Mouse (Mus musculus): ENCODE results near the gene Cnih1. TPM values are rescaled to one million over a fixed set of nuclear protein-coding genes. Genes with fewer than 3 reads are reported as not detected.

Cnih1 gene
- polyA plus RNA-seq (2015; fragmentation: Nextera tagmentation; extraction: Ambion mirVana) = 151 and 153 TPM in 2 replicates

DNA sequence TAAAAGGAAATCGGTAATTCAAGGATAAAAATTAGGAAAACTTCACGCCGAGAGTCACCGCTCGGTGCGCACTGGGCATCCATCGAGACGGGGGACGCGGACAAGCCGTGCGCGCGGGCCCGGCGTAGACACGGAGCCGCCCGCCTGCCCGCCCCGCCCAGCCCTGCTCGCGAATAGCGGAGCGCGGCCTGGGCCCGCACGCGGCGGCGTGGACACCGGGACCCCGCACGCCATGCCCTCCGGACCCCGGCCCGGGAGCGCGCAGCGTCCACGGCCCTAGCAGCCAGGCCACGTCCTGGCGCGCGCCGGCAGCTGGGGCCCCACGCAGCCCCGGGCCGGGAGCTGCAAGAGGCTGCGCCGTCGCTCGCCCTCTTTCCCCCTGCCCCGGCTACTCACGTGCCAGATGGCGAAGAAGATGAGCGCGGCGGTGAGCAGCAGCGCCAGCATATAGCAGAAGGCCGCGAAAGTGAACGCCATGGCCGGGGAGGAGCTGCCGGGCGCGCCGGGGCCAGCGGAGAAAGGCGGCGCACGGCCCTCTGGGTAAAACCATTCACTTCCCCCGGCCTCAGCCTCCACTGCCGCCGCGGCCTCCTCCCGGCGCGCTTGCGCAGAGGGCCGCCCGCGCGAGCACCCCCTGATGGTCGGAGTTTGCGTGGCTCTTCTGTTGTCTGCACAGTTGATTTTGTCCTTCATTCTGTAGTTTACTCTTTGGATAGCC, at the start of gene Cnih1:
Gene Cnih1, minus strand, starts transcription at position 625 of the 718 bp plus-strand sequence.
- H3K9ac ChIP-seq (ENCODE audit: low read depth, low read length) = peak within 1 kb of the TSS; percentile 96
- TF ChIP-seq CTCF (IDR thresholded peaks at IDR 0.05; ENCODE audit: low read depth) = peak; percentile 92
- H3K27ac ChIP-seq (ENCODE audit: low read depth, low read length) = peak within 1 kb of the TSS; percentile 98
- no peaks in the 10 kb centered on the region for H3K9me3 ChIP-seq (ENCODE audit: control insufficient read depth)
- ATAC-seq = peak; percentile 95
- H3K4me1 ChIP-seq (replicated peaks; ENCODE audit: control insufficient read depth, insufficient read depth, low read length) = peaks cover 9% of the 10 kb centered on the region
- WGBS = under 1% methylated on average over 58 of the region's 86 CpGs
- H3K4me2 ChIP-seq (replicated peaks; ENCODE audit: low read depth) = peak within 1 kb of the TSS; percentile 72
- H3K36me3 ChIP-seq (ENCODE audit: control insufficient read depth, insufficient read depth) = no peaks in the 10 kb centered on the region; the same call in 1 of the 2 replicates
- no peaks in the 10 kb centered on the region for H3K27me3 ChIP-seq (replicated peaks; ENCODE audit: control insufficient read depth, insufficient read depth, low read length)
- H3K4me3 ChIP-seq (ENCODE audit: low read depth, low read length) = peak within 1 kb of the TSS; percentile 90

DNA sequence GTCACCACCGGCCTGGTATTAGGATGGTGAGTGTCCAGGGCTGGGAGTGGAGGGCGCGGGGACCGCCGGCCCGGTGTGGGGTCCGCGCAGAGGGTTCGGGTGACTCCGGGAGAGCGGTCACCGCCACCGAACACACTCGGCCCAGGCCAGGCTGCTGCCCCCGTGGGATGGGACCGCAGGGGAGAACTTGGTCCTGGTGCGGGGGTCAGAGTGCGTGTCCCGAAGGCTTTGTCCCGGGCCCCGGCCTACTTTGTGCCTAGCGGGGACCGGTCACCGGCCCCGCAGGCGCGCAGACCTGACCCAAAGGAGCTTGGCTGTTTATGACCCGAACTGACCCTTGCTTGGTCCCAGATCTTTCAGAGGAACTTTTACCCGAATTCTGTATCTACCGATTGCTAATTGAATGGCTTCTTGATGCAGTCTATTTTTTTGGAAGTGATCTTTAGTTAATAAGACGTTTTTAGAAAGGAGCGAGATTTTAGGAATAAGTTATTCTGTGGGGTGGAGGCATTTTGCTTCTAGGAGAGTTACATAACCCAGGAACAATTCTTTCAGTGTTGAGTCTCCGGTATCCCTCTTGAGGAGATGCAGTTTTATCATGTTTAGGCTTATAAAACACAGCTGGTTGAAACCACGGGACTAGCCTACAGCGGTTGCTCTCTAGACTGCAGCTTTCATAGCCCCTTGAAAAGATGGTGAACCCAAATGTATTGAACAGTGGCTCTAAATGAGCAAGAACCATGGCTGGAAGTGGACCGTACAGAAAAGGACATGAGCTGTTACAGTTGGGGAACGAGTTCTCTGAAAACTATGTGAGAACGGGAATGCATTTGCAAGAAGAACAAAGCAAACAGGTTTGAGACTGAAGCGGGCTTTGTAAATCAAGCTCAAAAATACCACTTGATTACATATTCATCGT, 44.4 kb upstream of the Cnih1 start:
- Histone ChIP-seq H3K4me1 (replicated peaks; ENCODE audit: control insufficient read depth, insufficient read depth, low read length) (no peaks in the 10 kb centered on the region), H3K27ac (ENCODE audit: low read depth, low read length) (peak overlapping the region; percentile 50; the same call in 1 of the 2 replicates), H3K4me3 (ENCODE audit: low read depth, low read length) (peak overlapping the region; percentile 90), H3K9ac (ENCODE audit: low read depth, low read length) (peak overlapping the region; percentile 78), H3K36me3 (ENCODE audit: control insufficient read depth, insufficient read depth) (no peaks in the 10 kb centered on the region), H3K27me3 (replicated peaks; ENCODE audit: control insufficient read depth, insufficient read depth, low read length) (no peaks in the 10 kb centered on the region), H3K4me2 (replicated peaks; ENCODE audit: low read depth) (peak overlapping the region; percentile 94), H3K9me3 (ENCODE audit: control insufficient read depth) (no peaks in the 10 kb centered on the region)
- no peak for TF ChIP-seq CTCF (IDR thresholded peaks at IDR 0.05; ENCODE audit: low read depth)
- peak; percentile 51 for ATAC-seq
- 8% methylated on average over 40 of the region's 40 CpGs for WGBS

DNA sequence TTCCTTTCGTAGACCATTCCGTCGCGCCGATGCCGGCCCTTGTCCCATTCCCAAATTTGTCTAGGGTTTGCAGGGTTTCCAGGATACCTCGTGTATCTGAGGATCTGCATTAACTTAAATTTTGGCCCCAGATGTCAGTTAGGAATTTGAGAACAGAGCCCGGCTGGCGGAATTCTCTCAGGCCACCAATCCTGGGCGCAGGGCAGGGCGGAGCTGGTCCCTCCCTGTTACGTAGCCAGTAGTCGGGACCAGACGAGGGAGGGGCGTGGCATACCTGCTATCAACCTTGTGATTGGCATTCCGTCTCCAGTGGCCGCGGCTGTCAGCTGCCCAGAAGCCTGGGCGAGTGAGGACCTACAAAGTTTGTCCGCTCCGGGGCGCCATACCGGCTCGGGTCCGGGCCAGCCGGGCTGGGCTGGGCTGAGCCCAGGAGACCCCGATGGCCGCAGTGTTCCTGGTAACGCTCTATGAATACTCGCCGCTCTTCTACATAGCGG, 43.7 kb upstream of the Cnih1 start, which contains the start of gene Cgrrf1:
Gene Cgrrf1, plus strand, starts transcription at position 289 of the 497 bp plus-strand sequence.
- H3K9me3 ChIP-seq (ENCODE audit: control insufficient read depth) = no peaks in the 10 kb centered on the region
- TF ChIP-seq CTCF (IDR thresholded peaks at IDR 0.05; ENCODE audit: low read depth) = peak; percentile 64
- H3K27me3 ChIP-seq (replicated peaks; ENCODE audit: control insufficient read depth, insufficient read depth, low read length) = no peaks in the 10 kb centered on the region
- H3K36me3 ChIP-seq (ENCODE audit: control insufficient read depth, insufficient read depth) = no peaks in the 10 kb centered on the region
- H3K4me2 ChIP-seq (replicated peaks; ENCODE audit: low read depth) = peak within 1 kb of the TSS; percentile 94
- peak; percentile 99 for ATAC-seq
- WGBS = under 1% methylated on average over 32 of the region's 32 CpGs
- peak within 1 kb of the TSS; percentile 78 for H3K9ac ChIP-seq (ENCODE audit: low read depth, low read length)
- peak within 1 kb of the TSS; percentile 90 for H3K4me3 ChIP-seq (ENCODE audit: low read depth, low read length)
- H3K27ac ChIP-seq (ENCODE audit: low read depth, low read length) = peak within 1 kb of the TSS; percentile 80
- H3K4me1 ChIP-seq (replicated peaks; ENCODE audit: control insufficient read depth, insufficient read depth, low read length) = no peaks in the 10 kb centered on the region

- Histone ChIP-seq H3K27ac (ENCODE audit: low read depth, low read length) (peak overlapping the region; percentile 80), H3K4me3 (ENCODE audit: low read depth, low read length) (peak overlapping the region; percentile 90), H3K4me1 (replicated peaks; ENCODE audit: control insufficient read depth, insufficient read depth, low read length) (no peaks in the 10 kb centered on the region), H3K9me3 (ENCODE audit: control insufficient read depth) (no peaks in the 10 kb centered on the region), H3K27me3 (replicated peaks; ENCODE audit: control insufficient read depth, insufficient read depth, low read length) (no peaks in the 10 kb centered on the region), H3K4me2 (replicated peaks; ENCODE audit: low read depth) (peak overlapping the region; percentile 94), H3K9ac (ENCODE audit: low read depth, low read length) (peak overlapping the region; percentile 78), H3K36me3 (ENCODE audit: control insufficient read depth, insufficient read depth) (no peaks in the 10 kb centered on the region)
- no peak for TF ChIP-seq CTCF (IDR thresholded peaks at IDR 0.05; ENCODE audit: low read depth)
- ATAC-seq = 0 out of 2 replicates have a peak, but pooled peaks have one; percentile 19
- WGBS = 3% methylated on average over 4 of the region's 4 CpGs
These were observed 43.1 kb upstream of the Cnih1 start for GRCm38 (mm10) chr14:46831295-46831694.

GRCm38 (mm10) chr14:46827430-46827829, 39.2 kb upstream of the Cnih1 start:
- H3K9ac ChIP-seq (ENCODE audit: low read depth, low read length) = no peak overlapping the region
- no peak overlapping the region for H3K4me2 ChIP-seq (replicated peaks; ENCODE audit: low read depth)
- no peaks in the 10 kb centered on the region; the same call in 1 of the 2 replicates for H3K4me1 ChIP-seq (replicated peaks; ENCODE audit: control insufficient read depth, insufficient read depth, low read length)
- ATAC-seq = no peak
- H3K27ac ChIP-seq (ENCODE audit: low read depth, low read length) = no peak overlapping the region
- H3K36me3 ChIP-seq (ENCODE audit: control insufficient read depth, insufficient read depth) = no peaks in the 10 kb centered on the region
- 28% methylated on average over 1 of the region's 1 CpGs for WGBS
- H3K27me3 ChIP-seq (replicated peaks; ENCODE audit: control insufficient read depth, insufficient read depth, low read length) = no peaks in the 10 kb centered on the region
- no peak for TF ChIP-seq CTCF (IDR thresholded peaks at IDR 0.05; ENCODE audit: low read depth)
- H3K4me3 ChIP-seq (ENCODE audit: low read depth, low read length) = no peak overlapping the region
- no peaks in the 10 kb centered on the region for H3K9me3 ChIP-seq (ENCODE audit: control insufficient read depth)

DNA sequence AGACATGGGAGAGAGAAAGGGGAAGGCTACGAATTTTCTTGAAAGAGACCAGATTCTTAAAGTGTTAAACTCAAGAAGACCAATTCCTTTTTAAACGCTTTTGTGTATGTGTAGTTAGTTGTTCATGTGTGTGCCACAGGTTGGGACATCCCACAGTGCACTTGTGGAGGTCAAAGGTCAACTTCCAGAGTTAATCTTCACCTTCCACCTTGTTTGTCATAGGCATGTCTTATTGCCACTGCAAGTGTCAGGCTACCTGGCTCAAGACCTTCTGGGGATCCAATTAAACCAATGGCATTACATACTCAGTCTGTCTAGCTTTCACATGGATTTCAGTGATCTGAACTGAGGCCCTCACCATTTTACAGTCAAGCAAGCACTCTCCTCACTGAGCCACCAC, 35.8 kb upstream of the Cnih1 start:
- H3K27ac ChIP-seq (ENCODE audit: low read depth, low read length) = no peak overlapping the region
- 44% methylated on average over 2 of the region's 2 CpGs for WGBS
- no peak overlapping the region for H3K9ac ChIP-seq (ENCODE audit: low read depth, low read length)
- no peak overlapping the region for H3K4me2 ChIP-seq (replicated peaks; ENCODE audit: low read depth)
- ATAC-seq = no peak
- no peak for TF ChIP-seq CTCF (IDR thresholded peaks at IDR 0.05; ENCODE audit: low read depth)
- no peaks in the 10 kb centered on the region for H3K36me3 ChIP-seq (ENCODE audit: control insufficient read depth, insufficient read depth)
- no peak overlapping the region for H3K4me3 ChIP-seq (ENCODE audit: low read depth, low read length)
- no peaks in the 10 kb centered on the region for H3K9me3 ChIP-seq (ENCODE audit: control insufficient read depth)
- H3K27me3 ChIP-seq (replicated peaks; ENCODE audit: control insufficient read depth, insufficient read depth, low read length) = no peaks in the 10 kb centered on the region
- peaks cover 6% of the 10 kb centered on the region; the same call in 1 of the 2 replicates for H3K4me1 ChIP-seq (replicated peaks; ENCODE audit: control insufficient read depth, insufficient read depth, low read length)
